Mouse (Mus musculus) heart, postnatal 10 days (tissue): ENCODE measurements around the gene Hspe1. TPM values are rescaled to one million over a fixed set of nuclear protein-coding genes. Genes with fewer than 3 reads are reported as not detected.

Experiments used
- DNase-seq, 2 experiments: peaks; one replicate each; pipeline ENCODE4 v3.0.0; 2021
- intact Hi-C: fragments of 180-260 bp; cut with DNase I; formaldehyde crosslinking; loops from one replicate; pipeline ENCODE4 v1.15.1; 2025
- total RNA-seq, 2 experiments: library from RNA; stranded (reverse); gene quantifications; 2 replicates each; pipeline ENCODE4 v1.2.3; 2021

Hspe1 gene
- total RNA-seq, 2 experiments from 2014 or later: 123 to 130 TPM

DNA sequence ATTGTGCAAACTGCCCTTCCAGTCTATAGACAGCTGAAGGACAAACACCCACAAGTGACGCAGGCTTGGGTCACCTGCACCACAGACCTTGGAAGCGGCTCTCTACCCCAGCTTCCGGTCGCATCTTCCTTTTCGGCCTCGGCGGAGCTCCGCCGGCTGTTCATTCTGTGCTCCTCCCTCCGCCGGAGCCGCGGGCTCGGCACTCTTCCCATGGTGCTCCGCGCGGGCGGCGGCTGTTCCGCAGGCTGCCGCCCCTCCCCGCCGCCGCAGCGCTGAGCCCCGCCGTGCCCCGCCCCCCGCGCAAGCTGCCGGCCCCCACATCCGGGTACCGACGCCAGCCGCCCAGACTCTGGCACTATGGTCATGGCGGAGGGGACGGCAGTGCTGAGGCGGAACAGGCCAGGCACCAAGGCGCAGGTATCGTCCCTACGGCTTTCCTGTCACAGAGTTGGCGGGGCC lies 43.0 kb downstream of the Hspe1 start, which contains the start of gene Mob4:
Mob4 (plus strand) TSS at position 289 of the 459 bp plus-strand sequence.
- intact Hi-C loops: loop anchor here (2.0 to 5.0 kb wide), 5 partner anchors 44 to 1841 kb away; partner anchors contain the start of genes Mars2 and Sf3b1
- peak; percentile 95 to 96 for DNase-seq

DNA sequence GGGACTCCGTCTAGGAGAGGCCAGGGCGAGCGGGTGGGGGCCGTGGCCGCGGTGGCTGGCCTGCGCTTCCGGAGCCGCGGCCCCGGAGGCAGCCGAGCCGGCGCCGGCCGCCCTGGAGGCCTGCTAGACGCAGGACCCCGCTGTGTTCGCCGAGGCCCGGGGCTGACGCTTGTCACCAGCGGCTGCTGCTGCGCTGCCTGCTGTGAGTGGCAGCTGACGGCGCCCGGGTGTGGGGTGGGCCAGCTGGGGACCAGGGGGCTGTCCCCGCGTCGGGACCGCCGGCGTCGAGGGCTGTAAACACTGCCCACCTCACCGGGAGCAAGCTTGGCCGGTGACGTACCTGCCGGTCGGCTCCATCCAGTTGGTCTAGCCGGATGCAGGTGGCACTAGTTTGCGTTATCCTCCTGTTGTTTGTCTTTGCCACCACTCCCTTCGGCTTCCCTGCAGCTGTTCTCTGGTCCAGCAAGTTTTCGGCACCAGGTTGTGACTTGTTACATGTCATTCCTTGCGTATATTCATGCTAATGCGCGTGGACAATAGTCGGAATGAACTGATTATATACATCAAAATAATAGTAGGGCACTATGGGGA lies 43.6 kb downstream of the Hspe1 start:
- DNase-seq: no peak
- intact Hi-C loops: loop anchor here (2.0 to 5.0 kb wide), 5 partner anchors 45 to 1841 kb away; partner anchors contain the start of genes Mars2 and Sf3b1

DNA sequence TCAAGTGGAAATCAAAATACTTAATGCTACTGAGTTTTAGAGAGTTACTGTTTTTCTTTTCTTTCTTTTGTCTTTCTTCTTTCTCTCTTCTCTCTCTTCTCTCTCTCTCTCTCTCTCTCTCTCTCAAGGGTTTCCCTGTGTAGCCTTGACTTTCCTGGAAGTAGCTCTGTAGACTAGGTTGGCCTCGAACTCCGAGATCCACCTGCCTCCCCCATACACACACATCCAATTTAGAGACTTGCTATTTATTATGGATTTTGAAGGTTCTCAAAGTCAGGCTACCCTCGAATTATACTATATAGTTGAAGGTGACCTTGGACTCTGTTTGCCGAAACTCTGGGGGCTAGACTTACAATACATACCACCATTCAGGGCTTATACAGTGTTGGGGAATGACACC lies 44.4 kb downstream of the Hspe1 start:
- intact Hi-C loops: loop anchor here (5.0 kb wide), 3 partner anchors 60 to 1840 kb away; partner anchors contain the start of gene Mars2

DNA sequence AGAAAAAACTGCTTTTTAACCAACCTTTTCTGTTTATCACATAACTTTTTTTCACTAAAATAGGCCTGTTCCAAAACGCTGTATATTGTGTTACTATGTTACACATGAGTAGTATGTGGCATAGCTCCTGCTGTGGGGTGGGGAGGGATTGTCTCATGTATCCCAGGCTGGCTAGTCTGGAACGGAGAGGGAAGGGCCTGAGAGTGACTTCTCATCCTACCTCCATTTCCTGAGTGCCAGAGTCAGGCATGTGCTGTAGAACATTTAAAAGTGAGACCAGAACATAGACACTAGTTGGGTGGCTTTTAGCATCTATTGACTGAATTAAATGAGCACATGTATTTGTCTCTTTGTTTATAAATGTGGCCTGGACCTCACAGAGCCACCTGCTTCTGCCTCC lies 45.2 kb downstream of the Hspe1 start:
- intact Hi-C loops: loop anchor here (5.0 kb wide), 3 partner anchors 59 to 1839 kb away; partner anchors contain the start of gene Mars2
- no peak for DNase-seq

More for the DNA sequence above, 44.4 kb downstream of the Hspe1 start:
- no peak for DNase-seq

DNA sequence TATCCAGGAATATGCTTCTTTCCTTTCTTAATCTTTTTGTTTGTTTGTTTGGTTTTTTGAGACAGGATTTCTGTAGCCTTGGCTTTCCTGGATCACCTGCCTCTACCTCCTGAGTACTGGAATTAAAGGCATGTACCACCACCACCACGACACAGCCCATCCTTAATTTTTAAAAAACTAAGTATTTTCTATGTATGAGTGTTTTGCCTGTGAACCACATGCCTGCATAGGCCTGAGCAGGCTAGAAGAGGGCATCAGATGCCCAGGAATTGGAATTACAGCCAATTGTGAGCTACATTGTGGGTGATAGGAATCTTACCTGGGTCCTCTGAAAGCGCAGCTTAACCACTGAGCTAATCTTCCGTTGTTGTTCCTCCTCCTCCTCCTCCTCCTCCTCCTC lies 46.4 kb downstream of the Hspe1 start:
- DNase-seq: no peak
- intact Hi-C loops: loop anchor here (5.0 kb wide), 3 partner anchors 58 to 1838 kb away; partner anchors contain the start of gene Mars2

DNA sequence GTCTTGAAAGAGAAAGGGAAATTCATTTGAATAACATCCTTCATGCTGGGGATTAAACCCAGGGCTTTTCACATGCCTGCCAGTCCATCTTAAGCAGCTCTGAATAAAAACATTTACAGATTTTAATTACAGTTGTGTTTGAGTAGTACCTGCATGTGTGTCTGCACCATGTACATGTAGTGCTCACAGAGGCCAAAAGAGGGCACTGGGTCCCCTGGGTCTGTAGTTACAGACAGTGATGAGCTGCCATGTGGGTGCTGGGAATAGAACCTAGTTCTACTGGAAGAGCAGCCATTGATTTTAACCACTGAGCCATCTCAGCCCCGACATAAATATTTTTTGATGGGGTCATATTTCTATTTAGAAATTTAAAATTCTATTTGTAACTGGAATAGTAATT lies 47.9 kb downstream of the Hspe1 start:
- no peak for DNase-seq
- intact Hi-C loops: no loop called here

Other genes with a start within 250 kb of the Hspe1 start
- gene Ankrd44, start 161.7 kb upstream of the Hspe1 start, total RNA-seq: 10 to 100 TPM; 14.6 to 21.7 TPM
- gene Sf3b1, start 60.7 kb upstream of the Hspe1 start, total RNA-seq: 100 to 1,000 TPM; 115 to 139 TPM
- 10 to 100 TPM; 34.8 to 38.7 TPM for gene Coq10b, start 35.4 kb upstream of the Hspe1 start, total RNA-seq
- gene Hspd1, start 111 bp downstream of the Hspe1 start, total RNA-seq: 100 to 1,000 TPM; 352 to 382 TPM
- 10 to 100 TPM; 43.2 to 46.2 TPM for gene Mob4, start 43.1 kb downstream of the Hspe1 start, total RNA-seq
- 10 to 100 TPM; 12.4 to 14.1 TPM for gene Rftn2, start 138.7 kb downstream of the Hspe1 start, total RNA-seq
- gene Mars2, start 149.0 kb downstream of the Hspe1 start, total RNA-seq: 1 to 10 TPM; 4.2 to 5.5 TPM